Mouse (Mus musculus): ENCODE measurements around the gene Faah.

DNA sequence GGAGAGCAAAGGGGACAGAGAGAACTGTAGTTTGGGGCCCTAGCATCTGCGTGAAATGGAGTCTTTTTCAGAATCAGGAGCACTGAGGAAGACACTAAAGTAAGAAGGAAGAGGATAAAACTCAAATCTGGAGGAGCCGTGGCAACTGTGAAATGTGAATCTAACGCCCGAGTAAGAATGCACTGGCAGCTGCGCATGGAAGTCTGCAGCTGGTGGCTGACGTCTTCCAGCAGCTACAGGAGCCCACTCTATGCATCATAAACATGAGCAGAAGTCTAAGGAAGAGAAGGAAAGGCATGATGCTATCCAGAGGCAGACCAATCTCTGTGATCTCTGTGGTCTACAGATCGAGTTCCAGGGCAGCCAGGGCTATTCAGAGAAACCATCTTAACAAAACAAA lies 90.1 kb downstream of the Faah start:
- TF ChIP-seq CTCF (IDR thresholded peaks at IDR 0.05; ENCODE audit: borderline replicate concordance, extremely low read depth, insufficient read depth, insufficient read length) (no peak), POLR2A (IDR thresholded peaks at IDR 0.05; ENCODE audit: borderline replicate concordance, extremely low read depth, insufficient read depth, insufficient read length, poor library complexity, severe bottlenecking) (no peak)
